Mouse (Mus musculus) heart, adult 2 months (tissue): Measurements from ENCODE around the gene Ckmt1.

Source experiments
- CTCF ChIP-seq: fragments of 200-600 bp; IDR thresholded peaks from 2 replicates; pipeline ENCODE4 v1.8.1; 2022; ENCODE audit warnings: antibody characterized with exemption, mild to moderate bottlenecking, moderate library complexity
- EP300 ChIP-seq: fragments of 200-500 bp; IDR thresholded peaks from 2 replicates; pipeline ENCODE4 v1.6.1; 2011; ENCODE audit warnings: low read depth, low read length, control low read depth; ENCODE audit not compliant: insufficient read depth
- POLR2A ChIP-seq: fragments of 200-500 bp; IDR thresholded peaks from 2 replicates; pipeline ENCODE4 v1.6.1; 2011; ENCODE audit warnings: mild to moderate bottlenecking, low read depth, low read length, control low read depth; ENCODE audit not compliant: insufficient read depth

DNA sequence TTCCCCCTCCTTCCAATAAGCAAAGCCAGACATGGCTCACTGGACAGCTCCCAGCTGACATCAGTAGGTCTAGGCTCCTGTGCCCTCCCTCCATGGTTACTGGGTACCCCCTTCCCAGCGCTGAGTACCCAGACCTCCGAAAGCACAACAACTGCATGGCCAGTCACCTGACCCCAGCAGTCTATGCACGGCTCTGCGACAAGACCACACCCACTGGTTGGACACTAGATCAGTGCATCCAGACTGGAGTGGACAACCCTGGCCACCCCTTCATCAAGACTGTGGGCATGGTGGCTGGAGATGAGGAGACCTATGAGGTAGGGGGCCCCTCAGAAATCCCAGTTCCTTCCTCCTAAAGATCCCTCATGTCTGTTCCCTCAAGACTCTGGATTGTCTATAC lies 1.9 kb downstream of the Ckmt1 start:
- TF ChIP-seq POLR2A, result no peak
- TF ChIP-seq CTCF, result no peak
- TF ChIP-seq EP300, result no peak
